Comparison of ENCODE assay signal across 13 mouse cellular contexts in genomic region chr11:117169801-117170565, GRCm38 (mm10). TPM values are rescaled to one million over a fixed set of nuclear protein-coding genes. Genes with fewer than 3 reads are reported as not detected.
DNase-seq lines count a peak whose midpoint lies in the region; ATAC-seq lines count a peak whose summit lies in the region.
"Had no signal": no experiment of that assay in that cellular context is flagged by ENCODE, and none has a peak within 500 bp of the region (broad histone marks: within the 10 kb centered on the region; RNA-seq: fewer than 3 reads in every experiment).

No protein-coding gene starts in this region.

- H3K27ac ChIP-seq in hindbrain, embryonic 12.5 days, result peak overlapping the region; percentile 37; the same call in 1 of the 2 replicates
- no peak overlapping the region for H3K27ac ChIP-seq in hindbrain, embryonic 11.5 days (ENCODE audit: low read depth, low read length)
- H3K27ac ChIP-seq in midbrain, embryonic 16.5 days (ENCODE audit: low read length), result peak overlapping the region; percentile 33; the same call in 1 of the 2 replicates

- WGBS in hindbrain, embryonic 12.5 days, result 82% methylated on average over 19 of the region's 19 CpGs
- 92% methylated on average over 19 of the region's 19 CpGs for WGBS in hindbrain, embryonic 11.5 days
- 80% methylated on average over 19 of the region's 19 CpGs for WGBS in midbrain, embryonic 16.5 days

- H3K4me1 ChIP-seq in hindbrain, embryonic 12.5 days, result peaks cover 18% of the 10 kb centered on the region; the same call in 1 of the 2 replicates
- no peaks in the 10 kb centered on the region for H3K4me1 ChIP-seq in hindbrain, embryonic 11.5 days (replicated peaks; ENCODE audit: control insufficient read depth, insufficient read depth, low read length)
- peaks cover 13% of the 10 kb centered on the region for H3K4me1 ChIP-seq in midbrain, embryonic 16.5 days (ENCODE audit: control insufficient read depth, insufficient read depth, low read length)

- no peaks in the 10 kb centered on the region for H3K27me3 ChIP-seq in hindbrain, embryonic 12.5 days
- no peaks in the 10 kb centered on the region for H3K27me3 ChIP-seq in hindbrain, embryonic 11.5 days (ENCODE audit: control insufficient read depth, insufficient read depth, low read length)
- no peaks in the 10 kb centered on the region for H3K27me3 ChIP-seq in midbrain, embryonic 16.5 days (ENCODE audit: control insufficient read depth, insufficient read depth, low read depth, low read length)
- H3K27me3 ChIP-seq: hindbrain, embryonic 15.5 days had no signal

- no peak for DNase-seq in hindbrain, embryonic 11.5 days (ENCODE audit: low spot score)
- DNase-seq in retina, postnatal 1 day, result peak; percentile 32
- DNase-seq in retina, embryonic 14.5 days (ENCODE audit: low spot score), result no peak
- peak; percentile 60 for DNase-seq in brain, embryonic 18.5 days (ENCODE audit: low read depth, low spot score)
- no peak for DNase-seq in testis, postnatal 14 days (ENCODE audit: low spot score)
- no peak for DNase-seq in lung, postnatal 36 days
- DNase-seq: gastrocnemius, postnatal 14 days; kidney, adult 9 months; lung, adult 18-20 months had no signal

- no peak for ATAC-seq in hindbrain, embryonic 12.5 days (ENCODE audit: low FRiP score)
- no peak for ATAC-seq in hindbrain, embryonic 11.5 days (ENCODE audit: low FRiP score)
- ATAC-seq in midbrain, embryonic 16.5 days, result no peak

- no peaks in the 10 kb centered on the region for H3K36me3 ChIP-seq in hindbrain, embryonic 12.5 days
- no peaks in the 10 kb centered on the region for H3K36me3 ChIP-seq in hindbrain, embryonic 11.5 days (ENCODE audit: control insufficient read depth, insufficient read depth, low read length)
- H3K36me3 ChIP-seq in midbrain, embryonic 16.5 days (ENCODE audit: control insufficient read depth, insufficient read depth, low read length), result no peaks in the 10 kb centered on the region
- H3K36me3 ChIP-seq: heart, embryonic 12.5 days; hindbrain, embryonic 15.5 days had no signal

- H3K4me3 ChIP-seq in hindbrain, embryonic 12.5 days, result no peak overlapping the region
- no peak overlapping the region for H3K4me3 ChIP-seq in hindbrain, embryonic 11.5 days (ENCODE audit: low read depth, low read length)
- no peak overlapping the region for H3K4me3 ChIP-seq in midbrain, embryonic 16.5 days (ENCODE audit: low read depth, low read length)
- H3K4me3 ChIP-seq: heart, embryonic 12.5 days; hindbrain, embryonic 15.5 days had no signal

- no peak overlapping the region for H3K4me2 ChIP-seq in hindbrain, embryonic 12.5 days (replicated peaks)
- H3K4me2 ChIP-seq in hindbrain, embryonic 11.5 days (replicated peaks; ENCODE audit: low read depth, low read length), result no peak overlapping the region
- H3K4me2 ChIP-seq in midbrain, embryonic 16.5 days (ENCODE audit: low read length), result no peak overlapping the region
- H3K4me2 ChIP-seq: heart, embryonic 12.5 days; hindbrain, embryonic 15.5 days had no signal

- no peak overlapping the region for H3K9ac ChIP-seq in hindbrain, embryonic 12.5 days
- H3K9ac ChIP-seq in hindbrain, embryonic 11.5 days (ENCODE audit: low read depth, low read length), result no peak overlapping the region
- H3K9ac ChIP-seq in midbrain, embryonic 16.5 days (ENCODE audit: low read depth, low read length), result no peak overlapping the region
- H3K9ac ChIP-seq: heart, embryonic 12.5 days; hindbrain, embryonic 15.5 days had no signal

- no peaks in the 10 kb centered on the region for H3K9me3 ChIP-seq in hindbrain, embryonic 12.5 days (replicated peaks)
- no peaks in the 10 kb centered on the region for H3K9me3 ChIP-seq in hindbrain, embryonic 11.5 days (ENCODE audit: control insufficient read depth, low read length)
- no peaks in the 10 kb centered on the region for H3K9me3 ChIP-seq in midbrain, embryonic 16.5 days (replicated peaks; ENCODE audit: control insufficient read depth, low read length, poor library complexity, severe bottlenecking)
- H3K9me3 ChIP-seq: heart, embryonic 12.5 days; hindbrain, embryonic 15.5 days had no signal

RNA-seq across cellular contexts. Expression of gene Sept9, which starts 29.5 kb away (rescaled TPM):
- polyA plus RNA-seq in hindbrain, embryonic 12.5 days (2016; fragmentation: Nextera tagmentation; extraction: Ambion mirVana), result 165 and 179 TPM in 2 replicates
- 126 and 141 TPM in 2 replicates for polyA plus RNA-seq in hindbrain, embryonic 11.5 days (2014; fragmentation: Nextera tagmentation; extraction: Ambion mirVana)
- polyA plus RNA-seq in midbrain, embryonic 16.5 days (2015; fragmentation: Nextera tagmentation; extraction: Ambion mirVana), result 103 and 108 TPM in 2 replicates

RNA-seq across cellular contexts. Expression of gene Sec14l1, which starts 55.0 kb away (rescaled TPM):
- polyA plus RNA-seq in hindbrain, embryonic 12.5 days (2016; fragmentation: Nextera tagmentation; extraction: Ambion mirVana), result 76.2 and 77.6 TPM in 2 replicates
- 36.7 and 36.9 TPM in 2 replicates for polyA plus RNA-seq in hindbrain, embryonic 11.5 days (2014; fragmentation: Nextera tagmentation; extraction: Ambion mirVana)
- 60.7 and 63.4 TPM in 2 replicates for polyA plus RNA-seq in midbrain, embryonic 16.5 days (2015; fragmentation: Nextera tagmentation; extraction: Ambion mirVana)

Comparison
In these comparisons a context has a peak if more than half of its experiments do, and no peak if none do; other contexts are left out.
1. DNase-seq: peak in retina, postnatal 1 day (single experiment) and brain, embryonic 18.5 days (single experiment); none in hindbrain, embryonic 11.5 days (single experiment), retina, embryonic 14.5 days (single experiment), testis, postnatal 14 days (single experiment) and lung, postnatal 36 days (single experiment).